25 mouse cellular contexts compared by ENCODE assay signal in the genomic region with DNA sequence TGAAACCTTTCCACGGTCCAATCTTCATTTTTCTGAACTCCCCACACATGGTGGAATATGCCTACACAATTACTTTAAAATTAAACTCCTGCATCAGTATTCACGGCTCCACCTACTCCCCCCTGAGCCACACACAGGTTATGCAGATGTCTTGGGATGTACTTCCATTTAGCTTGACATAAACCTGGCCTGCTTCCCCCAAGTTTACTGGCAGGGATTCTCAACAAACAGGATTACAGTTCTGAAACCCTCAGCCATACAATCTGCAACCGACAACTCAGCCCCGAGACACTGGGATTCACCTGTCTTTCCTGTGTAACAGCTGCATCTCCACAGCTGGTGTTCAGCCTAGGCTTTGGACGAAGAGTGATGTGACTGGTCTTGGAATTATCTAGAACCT.
"Had no signal": no experiment of that assay in that cellular context is flagged by ENCODE, and none has a peak within 500 bp of the region (broad histone marks: within the 10 kb centered on the region; RNA-seq: fewer than 3 reads in every experiment).

No protein-coding gene starts in this region.

- H3K4me2 ChIP-seq: hindbrain, embryonic 12.5 days; hindbrain, embryonic 14.5 days; intestine, embryonic 15.5 days; limb, embryonic 12.5 days; liver, embryonic 11.5 days; liver, embryonic 13.5 days had no signal

- H3K9me3 ChIP-seq: heart, embryonic 10.5 days; heart, embryonic 12.5 days; hindbrain, embryonic 10.5 days; hindbrain, embryonic 12.5 days; intestine, embryonic 15.5 days; limb, embryonic 10.5 days; limb, embryonic 12.5 days; liver, embryonic 13.5 days had no signal

- H3K27ac ChIP-seq: gastrocnemius, adult 2 months; heart, embryonic 10.5 days; hindbrain, embryonic 10.5 days; hindbrain, embryonic 12.5 days; intestine, embryonic 15.5 days; limb, embryonic 10.5 days; limb, embryonic 12.5 days; liver, embryonic 13.5 days had no signal

- H3K27me3 ChIP-seq: heart, embryonic 12.5 days; hindbrain, embryonic 12.5 days; intestine, embryonic 15.5 days; limb, embryonic 12.5 days; liver, embryonic 13.5 days had no signal

- ATAC-seq: hindbrain, embryonic 16.5 days; inflammation-experienced regulatory T-cells, adult 6 months; intestine, embryonic 15.5 days; intestine, postnatal 0 days had no signal

- H3K36me3 ChIP-seq: heart, embryonic 10.5 days; heart, embryonic 12.5 days; hindbrain, embryonic 10.5 days; hindbrain, embryonic 12.5 days; intestine, embryonic 15.5 days; limb, embryonic 10.5 days; limb, embryonic 12.5 days; liver, embryonic 13.5 days had no signal

- H3K9ac ChIP-seq: heart, embryonic 12.5 days; hindbrain, embryonic 12.5 days; hindbrain, embryonic 14.5 days; intestine, embryonic 15.5 days; limb, embryonic 12.5 days; liver, embryonic 13.5 days had no signal

- DNase-seq: gastrocnemius, adult 2 months; gastrocnemius, postnatal 10 days; gastrocnemius, postnatal 25 days; heart, postnatal 10 days; heart, postnatal 4 days; kidney, adult 18-20 months; kidney, adult 8-10 months; kidney, postnatal 10 days; kidney, postnatal 25 days; kidney, postnatal 4 days; liver; liver, embryonic 13.5 days had no signal

- H3K4me3 ChIP-seq: gastrocnemius, adult 2 months; heart, embryonic 10.5 days; heart, embryonic 12.5 days; hindbrain, embryonic 10.5 days; hindbrain, embryonic 12.5 days; intestine, embryonic 15.5 days; layer of hippocampus, adult 2 months; limb, embryonic 10.5 days; limb, embryonic 12.5 days; liver, embryonic 13.5 days had no signal

- H3K4me1 ChIP-seq: hindbrain, embryonic 12.5 days; intestine, embryonic 15.5 days; limb, embryonic 10.5 days; limb, embryonic 12.5 days; liver, embryonic 13.5 days had no signal
